Mouse (Mus musculus) stomach, embryonic 15.5 days (tissue): ENCODE measurements around the gene Gid8. TPM values are rescaled to one million over a fixed set of nuclear protein-coding genes. Genes with fewer than 3 reads are reported as not detected.

Source experiments
- ATAC-seq: fragments of 200-750 bp; cut with Nextera tagmentation; 2 replicates; pipeline ENCODE4 v1.8.0; 2017; ENCODE audit warnings: low read depth, moderate number of reproducible peaks, moderate TSS enrichment; ENCODE audit not compliant: insufficient read depth, low FRiP score
- H3K27ac ChIP-seq: fragments of 300-500 bp; sonication (generic); 2 replicates; pipeline ENCODE4 v1.5.1; 2015; ENCODE audit warnings: mild to moderate bottlenecking, inconsistent platforms
- H3K27me3 ChIP-seq: fragments of 300-500 bp; sonication (generic); replicated peaks from 2 replicates; pipeline ENCODE4 v1.6.1; 2015; ENCODE audit warnings: inconsistent platforms
- H3K36me3 ChIP-seq: fragments of 300-500 bp; sonication (generic); 2 replicates; pipeline ENCODE4 v1.6.1; 2015; ENCODE audit warnings: inconsistent platforms
- H3K4me1 ChIP-seq: fragments of 300-500 bp; sonication (generic); 2 replicates; pipeline ENCODE4 v1.6.1; 2015; ENCODE audit warnings: inconsistent platforms
- H3K4me2 ChIP-seq: fragments of 300-500 bp; sonication (generic); 2 replicates; pipeline ENCODE4 v1.6.1; 2015; ENCODE audit warnings: mild to moderate bottlenecking, inconsistent platforms
- H3K4me3 ChIP-seq: fragments of 300-500 bp; sonication (generic); replicated peaks from 2 replicates; pipeline ENCODE4 v1.5.1; 2015; ENCODE audit warnings: inconsistent platforms
- H3K9ac ChIP-seq: fragments of 300-500 bp; sonication (generic); 2 replicates; pipeline ENCODE4 v1.6.1; 2015; ENCODE audit warnings: inconsistent platforms
- H3K9me3 ChIP-seq: fragments of 300-500 bp; sonication (generic); 2 replicates; pipeline ENCODE4 v1.6.1; 2016; ENCODE audit warnings: inconsistent platforms
- WGBS: fragments of 180-500 bp; shearing (Covaris S2); methylation state at CpG from one replicate; pipeline ENCODE4 v1.1.7; 2015; 5-methylcytosine and 5-hydroxymethylcytosine counted together
- polyA plus RNA-seq: library from polyadenylated mRNA; unstranded; fragments of >200 nt; fragmentation: Nextera tagmentation; extraction: Ambion mirVana; gene quantifications from 2 replicates; pipeline ENCODE4 v1.2.1, GENCODE M21; 2015

The Gid8 gene
- polyA plus RNA-seq, 1 experiment from 2014 or later, result 61.4 TPM

DNA sequence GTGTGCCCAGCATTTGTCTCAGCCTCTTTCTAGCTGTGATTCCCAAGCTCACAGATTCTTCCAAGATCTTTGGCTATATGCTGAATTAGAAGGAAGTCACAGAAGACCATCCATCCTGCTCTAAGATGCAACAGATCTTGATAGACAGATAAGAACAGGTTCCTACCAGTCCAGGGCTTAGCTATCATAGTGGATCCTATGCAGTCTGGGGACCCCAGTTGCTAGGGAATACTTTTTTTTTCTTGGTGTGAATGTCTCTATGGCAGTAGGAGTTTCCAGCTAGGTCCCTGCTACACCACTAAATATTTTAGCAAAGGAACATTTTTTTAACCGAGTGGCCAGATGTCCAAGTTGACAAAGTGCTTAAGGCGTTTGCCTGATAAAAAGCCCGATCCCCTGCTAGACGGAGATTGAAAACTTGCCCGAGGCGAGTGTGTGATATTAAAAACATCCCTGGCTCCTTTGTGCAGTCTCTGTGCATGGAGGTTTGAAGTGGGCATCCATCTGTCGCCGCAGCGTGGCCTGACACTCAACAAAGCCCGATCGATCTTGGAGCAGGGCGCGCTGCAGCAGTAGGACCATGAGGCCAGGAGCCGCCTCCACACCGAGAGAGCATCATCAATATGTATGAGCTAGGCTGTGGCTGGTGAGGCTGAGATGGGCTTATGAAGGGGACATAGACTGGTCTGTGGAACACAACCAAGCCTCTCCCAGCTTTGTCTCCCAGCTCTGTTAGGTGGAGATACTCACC is 48.8 kb downstream of the Gid8 start:
- no peak for ATAC-seq
- Histone ChIP-seq H3K4me2 (no peak overlapping the region), H3K36me3 (no peaks in the 10 kb centered on the region), H3K9ac (no peak overlapping the region), H3K4me3 (no peak overlapping the region), H3K27ac (no peak overlapping the region), H3K27me3 (peaks cover 2% of the 10 kb centered on the region; the same call in 1 of the 2 replicates), H3K9me3 (no peaks in the 10 kb centered on the region), H3K4me1 (no peaks in the 10 kb centered on the region)
- WGBS, result 49% methylated on average over 15 of the region's 15 CpGs

DNA sequence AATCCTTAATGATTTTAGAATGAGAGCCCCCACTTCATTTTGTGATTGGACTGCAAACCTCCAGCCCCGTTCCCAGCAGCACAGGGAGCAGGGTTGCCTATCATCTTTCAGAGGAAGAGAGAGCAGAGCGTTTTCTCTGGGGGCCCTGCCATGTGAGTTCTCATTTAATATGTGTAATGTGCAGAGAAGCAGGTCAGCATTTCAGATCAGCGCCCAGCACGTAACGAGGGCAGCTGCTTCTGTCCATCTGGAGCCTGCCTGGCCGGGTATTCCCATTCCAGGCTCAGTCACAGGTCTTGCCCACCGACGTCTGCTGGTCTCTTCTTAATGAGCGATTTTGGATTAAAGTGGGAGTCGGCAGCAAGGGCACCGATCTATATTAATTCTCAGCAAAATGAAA is 55.1 kb downstream of the Gid8 start:
- H3K9me3 ChIP-seq, result no peaks in the 10 kb centered on the region
- no peak overlapping the region for H3K27ac ChIP-seq
- no peak for ATAC-seq
- H3K4me2 ChIP-seq, result no peak overlapping the region
- H3K4me3 ChIP-seq, result no peak overlapping the region
- no peaks in the 10 kb centered on the region for H3K36me3 ChIP-seq
- WGBS, result 80% methylated on average over 11 of the region's 11 CpGs
- no peaks in the 10 kb centered on the region for H3K4me1 ChIP-seq
- H3K9ac ChIP-seq, result no peak overlapping the region
- no peaks in the 10 kb centered on the region for H3K27me3 ChIP-seq

GRCm38 (mm10) chr2:180765713-180766112 is 55.8 kb downstream of the Gid8 start:
- 0 out of 2 replicates have a peak, but pooled peaks cover 5% of the 10 kb centered on the region for H3K27me3 ChIP-seq
- H3K27ac ChIP-seq, result no peak overlapping the region
- no peak overlapping the region for H3K9ac ChIP-seq
- no peaks in the 10 kb centered on the region for H3K4me1 ChIP-seq
- no peaks in the 10 kb centered on the region for H3K9me3 ChIP-seq
- H3K4me3 ChIP-seq, result no peak overlapping the region
- H3K36me3 ChIP-seq, result no peaks in the 10 kb centered on the region
- no peak overlapping the region for H3K4me2 ChIP-seq
- no peak for ATAC-seq
- WGBS, result 66% methylated on average over 7 of the region's 7 CpGs

Other genes with a start within 250 kb of the Gid8 start
- gene Ntsr1, start 210.1 kb upstream of the Gid8 start, polyA plus RNA-seq, result 0.89 and 1.3 TPM in 2 replicates
- 25.5 and 25.6 TPM in 2 replicates for gene Mrgbp, start 128.8 kb upstream of the Gid8 start, polyA plus RNA-seq
- gene Ogfr, start 120.9 kb upstream of the Gid8 start, polyA plus RNA-seq, result 45.2 and 48.1 TPM in 2 replicates
- 9.3 and 15.2 TPM in 2 replicates for gene Col9a3, start 112.3 kb upstream of the Gid8 start, polyA plus RNA-seq
- 0.12 and 0.21 TPM in 2 replicates for gene Tcfl5, start 67.4 kb upstream of the Gid8 start, polyA plus RNA-seq
- 25.2 and 26.8 TPM in 2 replicates for gene Dido1, start 118 bp upstream of the Gid8 start, polyA plus RNA-seq
- 3.8 and 4.3 TPM in 2 replicates for gene Slc17a9, start 15.1 kb downstream of the Gid8 start, polyA plus RNA-seq
- gene Bhlhe23, start 66.8 kb downstream of the Gid8 start, polyA plus RNA-seq, result 0.08 and 0.14 TPM in 2 replicates
- gene Ythdf1, start 210.8 kb downstream of the Gid8 start, polyA plus RNA-seq, result 51.0 and 52.9 TPM in 2 replicates
- 0.14 TPM in 1 of 2 replicates, not detected in the other for gene Birc7, start 218.9 kb downstream of the Gid8 start, polyA plus RNA-seq
- gene Nkain4, start 244.6 kb downstream of the Gid8 start, polyA plus RNA-seq, result 50.8 and 52.4 TPM in 2 replicates